Mouse (Mus musculus) CD4-positive, CD25-positive, alpha-beta regulatory T cell, adult 4 months (primary cell): Measurements from ENCODE around the gene Gnaq. TPM values are rescaled to one million over a fixed set of nuclear protein-coding genes. Genes with fewer than 3 reads are reported as not detected.

Source experiments
- ATAC-seq: one replicate; pipeline ENCODE4 v1.8.0; 2017
- polyA plus RNA-seq, 2 experiments: library from polyadenylated mRNA; unstranded; fragments of 100-300 nt; shearing (Covaris generic); gene quantifications; one replicate each; pipeline ENCODE4 v1.2.1; 2017

Gene Gnaq
- polyA plus RNA-seq, 2 experiments from 2014 or later = 19.3 to 37.7 TPM

DNA sequence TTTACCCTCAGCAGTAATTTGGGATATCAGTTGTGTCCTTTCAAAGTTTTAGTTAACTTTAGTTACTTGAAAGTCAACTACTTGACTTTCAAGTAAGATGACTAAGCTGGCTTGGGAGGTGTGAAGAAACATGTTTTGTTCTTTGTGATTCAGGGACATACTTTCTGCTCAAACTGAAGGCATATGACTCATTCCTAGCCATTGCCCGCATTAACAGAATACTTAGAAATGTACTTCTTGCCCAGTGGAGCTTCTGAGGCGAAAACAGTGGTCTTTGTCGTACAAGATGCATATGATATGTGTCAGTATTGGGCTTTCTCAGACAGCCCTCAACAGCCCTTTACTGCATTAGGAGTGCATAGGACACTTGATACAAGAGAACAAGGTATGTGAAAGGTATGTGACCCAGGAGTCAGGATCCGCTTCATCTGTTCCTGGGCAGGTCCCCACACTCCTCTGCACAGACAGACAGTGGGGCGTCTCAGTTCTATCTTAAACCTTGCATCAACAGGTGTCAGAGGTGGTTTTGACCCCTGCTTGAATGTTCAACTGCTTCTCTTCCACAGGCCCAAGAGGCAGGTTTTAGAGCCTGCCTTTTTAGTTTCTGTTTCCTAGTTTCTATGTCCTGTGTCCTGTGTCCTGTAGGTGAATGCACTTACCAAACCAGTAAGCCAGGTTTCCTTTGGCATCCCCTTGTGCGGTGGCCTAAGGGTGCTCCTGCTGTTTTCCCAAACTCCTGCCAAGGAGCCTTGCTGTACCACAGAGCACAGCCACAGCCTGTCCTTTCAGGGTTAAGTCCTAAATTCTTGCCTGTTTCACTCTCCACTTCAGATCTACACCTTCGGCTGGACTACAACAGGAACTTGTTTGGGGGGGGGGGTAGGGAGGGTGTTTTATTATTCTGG is 72.4 kb downstream of the Gnaq start:
- peak; percentile 17 for ATAC-seq

- no peak for ATAC-seq
Measured at GRCm38 (mm10) chr19:16209616-16210015, 77.0 kb downstream of the Gnaq start.

- ATAC-seq = no peak
Measured at GRCm38 (mm10) chr19:16214946-16215345, 82.3 kb downstream of the Gnaq start.

- no peak for ATAC-seq
Measured at GRCm38 (mm10) chr19:16215430-16216016, 82.9 kb downstream of the Gnaq start.

GRCm38 (mm10) chr19:16219978-16220377 is 87.3 kb downstream of the Gnaq start:
- ATAC-seq = no peak

- no peak for ATAC-seq
Measured at GRCm38 (mm10) chr19:16222526-16222925, 89.9 kb downstream of the Gnaq start.

DNA sequence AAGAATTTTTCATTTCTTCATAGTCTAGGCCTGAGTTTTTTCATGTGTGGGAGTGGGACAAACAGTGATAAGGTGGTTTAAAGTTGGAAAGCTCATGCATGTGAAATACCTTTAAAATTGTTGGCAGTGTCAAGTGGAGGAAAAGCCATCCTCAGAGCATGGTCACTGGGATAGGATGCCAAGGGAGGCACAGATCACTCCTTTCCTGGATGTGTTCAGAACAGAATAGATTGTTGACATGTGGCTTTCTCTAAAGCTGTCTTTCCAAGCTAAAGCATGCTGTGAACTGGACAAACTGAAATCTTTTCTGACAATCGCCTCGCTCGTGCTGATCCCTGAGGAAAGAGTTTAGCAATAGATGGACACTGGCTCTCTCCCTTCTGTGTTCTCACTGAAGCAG is 90.5 kb downstream of the Gnaq start:
- no peak for ATAC-seq

- no peak for ATAC-seq
Measured at GRCm38 (mm10) chr19:16224831-16225230, 92.2 kb downstream of the Gnaq start.

DNA sequence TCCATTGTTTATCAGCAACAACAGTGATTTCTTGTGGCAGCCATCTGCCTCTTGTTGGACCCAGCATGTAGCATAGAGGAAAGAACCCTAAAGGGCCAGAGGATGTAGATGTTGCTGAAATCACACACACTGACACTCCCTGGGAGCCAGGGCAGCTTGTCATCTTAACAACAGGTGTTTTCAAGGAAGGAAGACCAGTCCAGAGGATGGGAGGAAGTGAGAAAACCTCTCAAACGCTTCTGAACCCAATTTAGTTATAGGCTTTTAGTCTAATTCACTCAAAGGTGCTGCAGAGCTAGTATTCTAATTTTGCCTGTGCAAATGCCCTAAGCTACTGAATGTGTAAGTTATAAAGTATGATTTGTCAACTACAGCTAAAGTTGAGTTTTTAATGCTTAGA is 99.0 kb downstream of the Gnaq start:
- ATAC-seq = no peak

GRCm38 (mm10) chr19:16235594-16235993 is 103.0 kb downstream of the Gnaq start:
- no peak for ATAC-seq

DNA sequence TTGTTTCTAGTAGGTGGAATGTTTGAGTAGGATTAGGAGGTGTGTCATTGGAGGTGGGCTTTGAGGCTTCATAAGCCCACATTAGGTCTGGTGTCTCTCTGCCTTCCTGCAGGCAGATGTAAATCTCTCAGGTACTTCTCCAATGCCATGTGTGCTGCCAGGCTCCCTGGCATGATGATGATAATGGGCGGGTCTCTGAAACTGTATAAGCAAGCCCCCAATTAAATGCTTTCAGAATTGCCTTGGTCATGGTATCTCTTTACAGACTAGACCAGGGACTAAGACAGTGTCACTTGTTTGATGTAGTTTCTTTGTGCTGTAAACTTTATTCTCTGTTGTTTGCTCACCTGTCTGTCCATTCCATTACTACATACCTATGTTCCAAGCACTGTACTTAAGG is 104.4 kb downstream of the Gnaq start:
- ATAC-seq = no peak

DNA sequence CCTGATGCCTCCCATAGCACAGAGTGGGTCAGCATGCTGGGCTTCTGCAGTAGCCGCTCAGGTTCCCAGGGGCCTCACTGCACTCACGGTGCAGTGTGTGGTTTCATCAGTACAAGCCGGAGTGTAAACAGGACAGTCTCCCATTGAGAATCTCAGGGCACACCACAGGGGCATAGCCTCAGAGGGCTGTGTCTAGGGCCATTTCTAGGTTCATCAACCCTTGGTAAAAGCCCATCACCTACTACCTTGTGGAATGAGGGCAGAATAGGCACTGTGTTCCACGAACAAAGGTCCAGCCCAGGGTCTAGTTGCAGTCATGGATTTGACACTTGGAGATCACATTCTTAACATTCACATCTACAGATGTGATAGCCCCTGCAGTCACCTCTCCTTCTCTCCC is 105.4 kb downstream of the Gnaq start:
- ATAC-seq = no peak

DNA sequence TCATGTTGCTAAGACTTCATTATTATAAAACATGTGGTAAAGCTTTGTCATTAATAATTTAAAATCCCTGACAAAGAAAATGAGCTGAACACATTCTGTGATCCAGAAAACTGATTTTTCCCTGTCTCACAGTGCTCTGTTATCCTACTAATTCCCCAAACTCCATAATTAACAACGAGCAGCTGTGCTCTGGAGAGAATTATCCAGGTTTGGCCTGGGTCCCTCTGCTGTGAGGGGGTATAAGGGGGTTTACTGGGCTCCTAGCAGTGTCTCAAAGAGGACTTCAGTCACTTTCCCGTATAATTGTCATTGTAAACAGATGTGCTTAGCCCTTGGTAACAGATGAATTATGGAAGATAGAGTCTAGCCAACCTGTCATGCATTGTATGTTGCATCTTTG is 105.9 kb downstream of the Gnaq start:
- ATAC-seq = no peak

DNA sequence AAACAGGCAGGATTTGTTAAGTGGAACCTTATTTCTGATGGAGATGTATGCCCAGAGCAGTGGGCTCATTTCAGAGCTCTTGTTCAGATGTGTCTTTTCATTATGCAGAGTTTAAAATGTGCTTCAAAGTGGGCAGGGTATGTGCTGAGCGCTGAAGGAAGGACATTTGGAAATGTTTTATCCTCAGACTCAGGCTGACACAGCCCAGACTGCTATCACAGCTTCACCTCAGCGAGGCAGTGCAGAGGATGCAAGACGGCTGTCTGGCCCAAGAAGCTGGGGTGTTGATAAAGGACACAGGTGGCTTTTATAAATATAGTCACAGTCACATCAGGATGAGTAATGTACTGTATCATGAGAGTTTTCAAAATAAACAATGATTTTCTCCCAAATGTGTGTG is 110.1 kb downstream of the Gnaq start:
- ATAC-seq = no peak

DNA sequence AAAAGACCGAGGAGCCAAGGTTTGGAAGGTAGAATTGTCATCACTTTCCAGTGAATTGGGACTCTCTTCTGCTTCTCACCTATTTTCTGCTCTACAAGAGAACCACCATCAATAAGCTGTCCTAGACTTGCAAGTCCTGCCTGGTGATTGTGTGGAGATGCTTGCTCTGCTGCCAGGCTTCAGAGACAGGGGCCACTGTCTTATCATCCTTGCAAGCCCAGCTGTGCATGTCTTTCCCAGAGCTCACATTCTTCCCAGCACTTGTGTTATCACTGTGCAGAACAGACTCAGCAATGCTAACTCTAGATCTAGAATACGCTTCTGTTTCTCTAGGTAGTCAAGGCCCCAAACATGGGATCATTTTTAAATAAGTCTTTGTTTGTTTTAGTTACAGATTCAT is 116.4 kb downstream of the Gnaq start:
- ATAC-seq = no peak

- ATAC-seq = no peak
Measured at GRCm38 (mm10) chr19:16250921-16251320, 118.3 kb downstream of the Gnaq start.

DNA sequence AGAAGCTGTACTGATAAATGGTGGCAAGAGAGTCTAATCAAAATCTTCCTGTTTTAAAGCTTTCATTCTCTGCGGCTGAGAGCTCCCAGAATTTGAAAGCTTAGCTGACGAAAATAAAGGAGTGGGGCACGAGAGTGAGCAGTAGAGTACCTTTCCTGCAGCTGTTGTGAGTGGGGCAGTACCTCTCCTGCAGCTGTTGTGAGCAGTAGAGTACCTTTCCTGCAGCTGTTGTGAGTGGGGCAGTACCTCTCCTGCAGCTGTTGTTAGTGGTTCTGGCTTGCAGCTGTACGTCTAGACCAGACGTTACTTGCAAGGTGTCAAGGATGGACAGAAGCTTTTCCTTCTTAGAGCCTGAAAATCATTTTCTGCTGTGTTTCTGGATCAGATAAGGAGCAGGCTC is 119.2 kb downstream of the Gnaq start:
- ATAC-seq = no peak

- no peak for ATAC-seq
Measured at GRCm38 (mm10) chr19:16252696-16253095, 120.1 kb downstream of the Gnaq start.

GRCm38 (mm10) chr19:16254881-16255280 is 122.2 kb downstream of the Gnaq start:
- no peak for ATAC-seq

GRCm38 (mm10) chr19:16255294-16255693 is 122.7 kb downstream of the Gnaq start:
- no peak for ATAC-seq

- no peak for ATAC-seq
Measured at GRCm38 (mm10) chr19:16258766-16259355, 126.2 kb downstream of the Gnaq start.

GRCm38 (mm10) chr19:16259786-16260434 is 127.3 kb downstream of the Gnaq start:
- no peak for ATAC-seq

- peak; percentile 47 for ATAC-seq
Measured at GRCm38 (mm10) chr19:16260435-16260832, 127.8 kb downstream of the Gnaq start.
